Mouse (Mus musculus) right cerebral cortex, postnatal 10 days (tissue): Measurements from ENCODE around the gene Zar1.
"Not testable (repeated sequence)": the region's sequence is repeated elsewhere in the genome, so short reads cannot be mapped to it uniquely, and the experiment has no call there.

Experiments used
- DNase-seq, 2 experiments: peaks; one replicate each; pipeline ENCODE4 v3.0.0; 2021; ENCODE audit warnings: low spot score in 2 of 2

Zar1 gene

GRCm38 (mm10) chr5:72580970-72581332 lies at the start of gene Zar1:
Zar1 (minus strand) TSS chr5:72581254.
- not testable (repeated sequence) for DNase-seq

GRCm38 (mm10) chr5:72630026-72630425 lies 49.0 kb upstream of the Zar1 start:
- DNase-seq = no peak

- DNase-seq = no peak
Observed at GRCm38 (mm10) chr5:72621022-72621421, 40.0 kb upstream of the Zar1 start.

GRCm38 (mm10) chr5:72617413-72617812 lies 36.4 kb upstream of the Zar1 start:
- no peak for DNase-seq

- DNase-seq = no peak
Observed at GRCm38 (mm10) chr5:72603138-72603537, 22.1 kb upstream of the Zar1 start.

GRCm38 (mm10) chr5:72601006-72601405 lies 20.0 kb upstream of the Zar1 start:
- DNase-seq = peak in 1 of 2 experiments; percentile 35

- DNase-seq = no peak
Observed at GRCm38 (mm10) chr5:72587192-72587681, 6.2 kb upstream of the Zar1 start, which contains the start of gene Gm5868. Gm5868 (minus strand) TSS chr5:72587551.

- DNase-seq = not testable (repeated sequence)
Observed at GRCm38 (mm10) chr5:72586667-72587191, 5.7 kb upstream of the Zar1 start.

- DNase-seq = not testable (repeated sequence)
Observed at GRCm38 (mm10) chr5:72586122-72586521, 5.1 kb upstream of the Zar1 start.

GRCm38 (mm10) chr5:72580088-72580969 lies 725 bp downstream of the Zar1 start:
- DNase-seq = not testable (repeated sequence)

GRCm38 (mm10) chr5:72579599-72579998 lies 1.5 kb downstream of the Zar1 start:
- not testable (repeated sequence) for DNase-seq

- DNase-seq = no peak
Observed at GRCm38 (mm10) chr5:72565621-72566020, 15.4 kb downstream of the Zar1 start.

- not testable (repeated sequence) for DNase-seq
Observed at GRCm38 (mm10) chr5:72563183-72563582, 17.9 kb downstream of the Zar1 start.

GRCm38 (mm10) chr5:72560976-72561628 lies 20.0 kb downstream of the Zar1 start:
- DNase-seq = no peak

- DNase-seq = peak; percentile 98 to 99
Observed at GRCm38 (mm10) chr5:72559544-72560049, 21.5 kb downstream of the Zar1 start, which contains the start of gene Nfxl1. Nfxl1 (minus strand) TSS chr5:72559684.

GRCm38 (mm10) chr5:72558716-72559526 lies 22.1 kb downstream of the Zar1 start:
- peak in 1 of 2 experiments; percentile 63 for DNase-seq

- no peak for DNase-seq
Observed at GRCm38 (mm10) chr5:72556245-72556644, 24.8 kb downstream of the Zar1 start.

GRCm38 (mm10) chr5:72551209-72551608 lies 29.8 kb downstream of the Zar1 start:
- DNase-seq = no peak

GRCm38 (mm10) chr5:72528896-72529295 lies 52.2 kb downstream of the Zar1 start:
- DNase-seq = no peak
